Comparison of ENCODE assay signal across 7 mouse cellular contexts in the genomic region with DNA sequence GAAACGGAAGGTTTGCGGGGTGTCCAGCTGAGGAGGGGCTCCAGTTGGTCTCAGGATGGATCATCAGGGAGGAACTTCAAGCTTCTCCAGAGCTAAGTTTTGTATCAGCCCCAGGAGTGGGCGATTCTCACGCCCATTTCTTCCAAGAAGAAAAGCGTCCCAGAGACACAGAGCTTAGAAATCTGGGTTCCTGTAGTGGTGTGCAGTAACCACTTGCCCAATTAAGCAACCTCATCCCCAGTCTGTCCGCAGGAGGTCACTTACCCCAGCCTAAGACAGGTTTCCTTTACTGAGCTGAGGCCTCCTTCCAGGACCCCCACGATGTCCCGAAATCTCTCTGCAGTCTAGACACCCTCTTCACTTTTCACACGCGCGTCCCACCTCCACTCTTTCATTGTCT. TPM values are rescaled to one million over a fixed set of nuclear protein-coding genes. Genes with fewer than 3 reads are reported as not detected.
DNase-seq lines count a peak whose midpoint lies in the region; ATAC-seq lines count a peak whose summit lies in the region.

No protein-coding gene starts in this region.

- no peaks in the 10 kb centered on the region for H3K36me3 ChIP-seq in lung, embryonic 16.5 days (ENCODE audit: control insufficient read depth, insufficient read depth, low read length)
- H3K36me3 ChIP-seq in embryonic facial prominence, embryonic 15.5 days = no peaks in the 10 kb centered on the region
- H3K36me3 ChIP-seq in limb, embryonic 10.5 days = no peaks in the 10 kb centered on the region

- peak overlapping the region; percentile 92 for H3K4me2 ChIP-seq in lung, embryonic 16.5 days (ENCODE audit: low read depth, low read length)
- peak overlapping the region; percentile 87 for H3K4me2 ChIP-seq in embryonic facial prominence, embryonic 15.5 days (replicated peaks)

- no peaks in the 10 kb centered on the region for H3K27me3 ChIP-seq in lung, embryonic 16.5 days (ENCODE audit: control insufficient read depth, insufficient read depth, low read depth, low read length)
- H3K27me3 ChIP-seq in embryonic facial prominence, embryonic 15.5 days = no peaks in the 10 kb centered on the region
- H3K27me3 ChIP-seq in limb, embryonic 10.5 days (ENCODE audit: low read depth, poor library complexity, severe bottlenecking) = no peaks in the 10 kb centered on the region

- peak overlapping the region; percentile 77 for H3K9ac ChIP-seq in lung, embryonic 16.5 days (ENCODE audit: low read length)
- H3K9ac ChIP-seq in embryonic facial prominence, embryonic 15.5 days = peak overlapping the region; percentile 56

- peak overlapping the region; percentile 44; the same call in 1 of the 2 replicates for H3K27ac ChIP-seq in lung, embryonic 16.5 days (ENCODE audit: low read length)
- peak overlapping the region; percentile 49 for H3K27ac ChIP-seq in embryonic facial prominence, embryonic 15.5 days (replicated peaks)
- peak overlapping the region; percentile 78 for H3K27ac ChIP-seq in limb, embryonic 10.5 days

- peak overlapping the region; percentile 69 for H3K4me3 ChIP-seq in lung, embryonic 16.5 days (ENCODE audit: low read length)
- peak overlapping the region; percentile 61 for H3K4me3 ChIP-seq in embryonic facial prominence, embryonic 15.5 days (replicated peaks)
- H3K4me3 ChIP-seq in limb, embryonic 10.5 days = peak overlapping the region; percentile 63

- DNase-seq in lung, postnatal 10 days = no peak
- DNase-seq in limb, embryonic 10.5 days (ENCODE audit: low spot score) = no peak
- DNase-seq in retina, postnatal 1 day = no peak
- no peak for DNase-seq in urinary bladder, adult 2 months (ENCODE audit: low spot score)

- WGBS in lung, embryonic 16.5 days = 4% methylated on average over 11 of the region's 11 CpGs
- 4% methylated on average over 11 of the region's 11 CpGs for WGBS in embryonic facial prominence, embryonic 15.5 days
- 9% methylated on average over 11 of the region's 11 CpGs for WGBS in limb, embryonic 10.5 days

- peaks cover 7% of the 10 kb centered on the region for H3K4me1 ChIP-seq in lung, embryonic 16.5 days (replicated peaks; ENCODE audit: control insufficient read depth, insufficient read depth, low read length)
- H3K4me1 ChIP-seq in embryonic facial prominence, embryonic 15.5 days = peaks cover 15% of the 10 kb centered on the region
- peaks cover 17% of the 10 kb centered on the region for H3K4me1 ChIP-seq in limb, embryonic 10.5 days

- ATAC-seq in lung, embryonic 16.5 days (ENCODE audit: low read depth) = peak; percentile 34
- ATAC-seq in embryonic facial prominence, embryonic 15.5 days (ENCODE audit: insufficient number of reproducible peaks, low FRiP score, low TSS enrichment, low read depth) = no peak
- 0 out of 2 replicates have a peak, but pooled peaks have one; percentile 2 for ATAC-seq in neutrophil, adult 5-6 weeks (ENCODE audit: extremely low read depth, insufficient number of reproducible peaks, low FRiP score, poor library complexity, severe bottlenecking)

- no peaks in the 10 kb centered on the region for H3K9me3 ChIP-seq in lung, embryonic 16.5 days (ENCODE audit: control insufficient read depth, low read length)
- H3K9me3 ChIP-seq in embryonic facial prominence, embryonic 15.5 days (replicated peaks) = no peaks in the 10 kb centered on the region
- H3K9me3 ChIP-seq in limb, embryonic 10.5 days (replicated peaks) = peaks cover 2% of the 10 kb centered on the region; the same call in 1 of the 2 replicates

RNA-seq across cellular contexts. Expression of gene Isoc2a, which starts 0.3 kb away (rescaled TPM):
- 0.87 and 1.3 TPM in 2 replicates for polyA plus RNA-seq in lung, embryonic 16.5 days (2015; fragmentation: Nextera tagmentation; extraction: Ambion mirVana)
- 0.95 and 1.2 TPM in 2 replicates for polyA plus RNA-seq in embryonic facial prominence, embryonic 15.5 days (2015; fragmentation: Nextera tagmentation; extraction: Ambion mirVana)
- 0.46 and 0.64 TPM in 2 replicates for polyA plus RNA-seq in limb, embryonic 10.5 days (2016; fragmentation: Nextera tagmentation; extraction: Ambion mirVana)
- total RNA-seq in neutrophil, adult 5-6 weeks (2017) = 4.0 and 4.2 TPM in 2 replicates
- polyA plus RNA-seq in urinary bladder, adult 2 months (2012; rRNA removed) = 17.1 and 21.3 TPM in 2 replicates

RNA-seq across cellular contexts. Expression of gene Isoc2b, which starts 7.2 kb away (rescaled TPM):
- polyA plus RNA-seq in lung, embryonic 16.5 days (2015; fragmentation: Nextera tagmentation; extraction: Ambion mirVana) = 14.1 and 15.7 TPM in 2 replicates
- 11.3 and 13.1 TPM in 2 replicates for polyA plus RNA-seq in embryonic facial prominence, embryonic 15.5 days (2015; fragmentation: Nextera tagmentation; extraction: Ambion mirVana)
- 2.6 and 3.1 TPM in 2 replicates for polyA plus RNA-seq in limb, embryonic 10.5 days (2016; fragmentation: Nextera tagmentation; extraction: Ambion mirVana)
- 11.3 and 12.2 TPM in 2 replicates for total RNA-seq in neutrophil, adult 5-6 weeks (2017)
- 16.3 and 19.4 TPM in 2 replicates for polyA plus RNA-seq in urinary bladder, adult 2 months (2012; rRNA removed)

RNA-seq across cellular contexts. Expression of gene Gm36210, which starts 29.1 kb away (rescaled TPM):
- 0.21 TPM in 1 of 2 replicates, not detected in the other for polyA plus RNA-seq in lung, embryonic 16.5 days (2015; fragmentation: Nextera tagmentation; extraction: Ambion mirVana)
- polyA plus RNA-seq in embryonic facial prominence, embryonic 15.5 days (2015; fragmentation: Nextera tagmentation; extraction: Ambion mirVana) = not detected in 2 replicates
- not detected in 2 replicates for polyA plus RNA-seq in limb, embryonic 10.5 days (2016; fragmentation: Nextera tagmentation; extraction: Ambion mirVana)
- not detected in 2 replicates for total RNA-seq in neutrophil, adult 5-6 weeks (2017)
- polyA plus RNA-seq in urinary bladder, adult 2 months (2012; rRNA removed) = 0.15 and 0.22 TPM in 2 replicates

RNA-seq across cellular contexts. Expression of gene Shisa7, which starts 32.7 kb away (rescaled TPM):
- polyA plus RNA-seq in lung, embryonic 16.5 days (2015; fragmentation: Nextera tagmentation; extraction: Ambion mirVana) = 0.99 and 1.2 TPM in 2 replicates
- 0.43 and 0.99 TPM in 2 replicates for polyA plus RNA-seq in embryonic facial prominence, embryonic 15.5 days (2015; fragmentation: Nextera tagmentation; extraction: Ambion mirVana)
- 0.16 and 0.18 TPM in 2 replicates for polyA plus RNA-seq in limb, embryonic 10.5 days (2016; fragmentation: Nextera tagmentation; extraction: Ambion mirVana)
- total RNA-seq in neutrophil, adult 5-6 weeks (2017) = not detected in 2 replicates
- 1.1 and 1.3 TPM in 2 replicates for polyA plus RNA-seq in urinary bladder, adult 2 months (2012; rRNA removed)

RNA-seq across cellular contexts. Expression of gene Zfp628, which starts 37.8 kb away (rescaled TPM):
- 3.4 and 3.7 TPM in 2 replicates for polyA plus RNA-seq in lung, embryonic 16.5 days (2015; fragmentation: Nextera tagmentation; extraction: Ambion mirVana)
- 4.1 and 4.9 TPM in 2 replicates for polyA plus RNA-seq in embryonic facial prominence, embryonic 15.5 days (2015; fragmentation: Nextera tagmentation; extraction: Ambion mirVana)
- polyA plus RNA-seq in limb, embryonic 10.5 days (2016; fragmentation: Nextera tagmentation; extraction: Ambion mirVana) = 4.2 and 5.1 TPM in 2 replicates
- 6.0 and 7.2 TPM in 2 replicates for total RNA-seq in neutrophil, adult 5-6 weeks (2017)
- polyA plus RNA-seq in urinary bladder, adult 2 months (2012; rRNA removed) = 7.7 and 10.1 TPM in 2 replicates
